Mouse (Mus musculus): ENCODE measurements around the gene Arpc4.
"Not testable (repeated sequence)": the region's sequence is repeated elsewhere in the genome, so short reads cannot be mapped to it uniquely, and the experiment has no call there.

The Arpc4 gene

GRCm38 (mm10) chr6:113377496-113378385 lies at the start of gene Arpc4, which contains the start of gene Tada3:
TSS of gene Arpc4 (plus strand) at chr6:113378115.
TSS of gene Tada3 (minus strand) at chr6:113377883.
- peak; percentile 96 for DNase-seq (ENCODE audit: low read depth, low spot score)

DNA sequence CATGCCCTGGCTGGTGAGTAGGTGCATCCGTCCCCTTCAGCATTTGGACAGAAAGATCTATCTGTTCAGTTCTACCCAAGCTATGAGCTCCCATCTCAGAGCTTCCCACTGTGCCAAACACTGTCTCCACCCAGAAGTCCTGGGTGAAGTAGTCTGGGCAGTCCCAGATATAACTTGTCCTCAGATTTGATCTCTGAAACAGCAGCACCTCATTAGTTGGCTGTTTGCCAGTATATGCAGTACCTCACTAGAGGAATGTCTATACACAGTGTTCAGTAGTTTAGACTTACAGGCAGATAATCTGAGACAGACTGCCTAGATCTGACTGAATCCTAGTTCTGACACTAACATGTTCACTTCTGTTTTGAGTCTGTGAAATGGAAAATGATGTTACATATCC lies 48.5 kb upstream of the Arpc4 start:
- no peak for DNase-seq (ENCODE audit: low read depth, low spot score)

DNA sequence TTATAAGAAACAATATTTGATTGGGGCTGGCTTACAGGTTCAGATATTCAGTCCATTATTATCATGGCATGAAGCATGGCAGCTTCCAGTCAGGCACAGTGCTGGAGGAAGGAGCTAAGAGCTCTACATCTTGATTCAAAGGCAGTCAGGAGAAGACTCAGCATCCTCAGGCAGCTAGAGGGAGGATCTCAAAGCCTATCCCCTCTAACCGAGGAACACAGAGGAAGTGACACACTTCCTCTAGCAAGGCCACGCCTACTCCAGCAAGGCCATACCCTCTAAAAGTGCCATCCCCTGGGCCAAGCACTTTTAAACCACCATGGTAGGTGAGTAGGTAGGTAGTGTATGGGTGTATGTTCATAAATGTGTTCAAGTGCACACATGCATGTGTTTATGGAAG lies 47.4 kb upstream of the Arpc4 start:
- no peak for DNase-seq (ENCODE audit: low read depth, low spot score)

- DNase-seq (ENCODE audit: low read depth, low spot score): no peak
Measured at GRCm38 (mm10) chr6:113331721-113332120, 46.2 kb upstream of the Arpc4 start.

- DNase-seq (ENCODE audit: low read depth, low spot score): not testable (repeated sequence)
Measured at GRCm38 (mm10) chr6:113332734-113333133, 45.2 kb upstream of the Arpc4 start.

- peak; percentile 12 for DNase-seq (ENCODE audit: low read depth, low spot score)
Measured at GRCm38 (mm10) chr6:113333137-113333950, 44.6 kb upstream of the Arpc4 start.

DNA sequence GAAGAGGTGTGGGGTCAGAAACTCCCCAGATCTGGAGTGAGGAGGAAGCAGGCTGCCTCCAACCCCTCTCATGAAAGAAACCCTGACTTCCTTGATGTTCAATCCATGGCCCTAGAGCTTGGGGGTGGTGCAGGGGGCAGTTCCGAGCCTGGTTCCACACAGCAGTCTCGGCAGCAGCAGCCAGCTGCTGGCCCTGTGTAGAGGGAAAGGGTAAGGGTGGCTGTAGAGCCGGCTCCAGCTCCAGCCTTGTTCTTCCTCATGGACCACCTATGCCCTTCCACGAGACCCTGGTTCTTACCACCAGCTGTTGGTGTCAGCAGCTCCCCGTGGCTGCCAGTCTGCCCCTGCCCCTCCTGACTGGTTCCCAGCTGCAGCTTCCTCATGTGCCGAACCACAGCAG lies 43.7 kb upstream of the Arpc4 start:
- no peak for DNase-seq (ENCODE audit: low read depth, low spot score)

DNA sequence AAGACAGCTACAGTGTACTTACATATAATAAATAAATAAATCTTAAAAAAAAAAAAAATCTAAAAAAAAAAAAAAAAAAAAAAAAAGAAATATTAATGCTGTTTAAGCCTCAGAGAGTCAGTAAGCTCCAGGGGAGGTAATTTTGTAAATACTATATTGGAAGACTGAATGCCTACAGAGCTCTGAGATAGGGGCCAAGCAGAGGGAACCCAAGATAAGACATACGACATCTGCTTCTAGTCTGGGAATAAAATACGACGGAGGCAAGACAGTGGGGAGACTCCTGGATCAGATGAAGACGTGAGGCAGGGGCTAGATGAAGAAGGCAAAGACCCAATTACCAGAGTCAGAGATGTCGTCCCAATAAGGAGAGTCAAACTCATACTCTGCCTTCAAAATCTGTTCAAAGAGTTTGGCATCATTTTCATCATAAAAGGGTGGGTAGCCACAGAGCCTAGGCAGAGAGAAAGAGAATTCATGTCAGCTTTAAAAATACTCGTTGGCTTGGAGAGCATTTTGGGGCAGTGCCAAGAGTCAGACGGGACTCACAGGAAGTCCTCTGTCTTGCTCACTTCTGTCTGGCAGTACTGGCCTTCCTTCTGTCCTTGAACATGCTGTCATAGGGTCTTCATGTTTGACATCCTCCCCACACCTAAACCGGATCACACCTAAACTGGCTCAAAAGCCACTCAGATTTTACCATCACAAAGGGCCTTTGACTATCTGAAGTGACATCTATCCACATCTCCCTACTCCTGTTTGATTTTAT lies 40.9 kb upstream of the Arpc4 start:
- DNase-seq (ENCODE audit: low read depth, low spot score): no peak

DNA sequence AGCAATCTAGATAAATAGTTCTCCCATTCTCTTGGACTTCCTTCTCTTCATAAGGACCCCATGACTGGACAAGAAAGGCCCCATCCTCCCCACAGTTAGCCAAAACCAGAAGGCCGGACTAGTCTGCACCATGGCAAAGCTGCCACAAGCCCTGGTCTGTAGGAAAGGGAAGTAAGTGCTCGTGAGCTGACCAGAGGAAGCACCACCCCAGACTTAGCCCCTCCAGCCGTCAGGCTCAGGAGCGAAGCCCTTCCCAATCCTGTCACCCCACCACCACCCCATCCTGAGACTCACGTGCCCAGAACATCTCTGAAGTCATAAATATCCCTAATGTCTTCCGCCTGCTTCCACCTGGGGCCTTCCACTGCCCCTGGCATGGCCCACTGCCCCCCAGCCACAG lies 36.3 kb upstream of the Arpc4 start:
- no peak for DNase-seq (ENCODE audit: low read depth, low spot score)

DNA sequence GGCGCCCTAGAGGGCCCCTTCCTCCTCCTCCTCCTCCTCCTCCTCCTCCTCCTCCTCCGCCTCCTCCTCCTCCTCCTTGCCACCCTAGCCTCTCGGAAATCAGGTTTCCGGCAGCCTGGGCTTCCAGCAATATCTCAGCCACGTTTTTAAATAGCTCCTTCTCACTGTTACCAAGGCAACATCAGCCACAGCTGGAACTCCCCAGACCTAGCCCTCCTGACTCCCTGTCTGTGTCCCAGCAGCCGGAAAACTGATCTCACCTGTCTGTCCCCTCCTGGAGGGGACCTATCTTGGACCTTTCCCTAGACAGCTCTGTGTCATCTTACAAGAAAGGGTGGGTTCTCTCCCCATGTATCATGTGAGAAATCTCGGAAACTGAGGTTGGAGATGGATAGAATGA lies 35.6 kb upstream of the Arpc4 start:
- no peak for DNase-seq (ENCODE audit: low read depth, low spot score)

DNA sequence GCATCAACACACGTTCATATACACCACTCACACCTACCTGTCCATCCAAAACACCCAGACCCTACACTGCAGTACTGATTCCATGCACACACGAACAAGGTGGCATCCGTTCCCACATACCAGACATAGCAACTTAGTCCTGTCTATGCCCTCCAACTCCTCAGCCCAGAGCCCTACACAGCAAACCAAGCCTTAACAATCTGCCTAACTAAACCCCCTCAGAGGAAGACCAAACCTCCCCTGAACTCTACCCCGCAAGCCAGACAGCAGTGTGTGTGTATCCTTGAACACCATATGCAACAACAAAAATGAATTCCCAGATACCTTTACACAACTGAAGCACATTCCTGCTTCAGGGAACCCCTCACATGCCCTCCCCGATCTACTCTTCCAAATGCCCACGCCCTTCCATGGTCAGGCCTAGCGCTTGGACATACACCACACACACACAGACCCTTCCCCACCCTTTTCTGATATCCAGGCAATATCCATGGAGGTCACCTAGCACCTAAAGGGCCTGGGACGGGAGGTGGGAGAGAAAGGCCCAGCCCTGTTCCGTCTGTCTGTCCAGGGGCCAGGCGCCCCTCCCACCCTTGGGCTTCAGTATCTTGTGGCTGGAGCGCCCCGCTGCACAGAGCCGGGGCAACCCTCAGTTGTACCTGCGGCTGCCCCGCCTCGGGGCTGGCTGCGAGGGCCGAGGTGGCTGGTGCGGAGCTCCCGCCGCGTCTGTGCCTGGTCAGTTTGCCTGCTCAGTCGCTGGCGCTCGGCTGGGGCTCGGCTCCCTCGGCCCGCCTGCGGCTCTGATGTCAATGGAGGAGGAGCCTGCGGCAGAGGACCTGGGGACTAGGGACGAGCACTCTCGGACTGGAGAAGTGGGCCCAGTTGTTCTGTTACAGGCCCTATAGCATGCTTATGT lies 34.5 kb upstream of the Arpc4 start, which contains the start of gene Camk1:
Camk1 (minus strand) TSS at position 808 of the 916 bp plus-strand sequence.
- peak; percentile 58 for DNase-seq (ENCODE audit: low read depth, low spot score)

DNA sequence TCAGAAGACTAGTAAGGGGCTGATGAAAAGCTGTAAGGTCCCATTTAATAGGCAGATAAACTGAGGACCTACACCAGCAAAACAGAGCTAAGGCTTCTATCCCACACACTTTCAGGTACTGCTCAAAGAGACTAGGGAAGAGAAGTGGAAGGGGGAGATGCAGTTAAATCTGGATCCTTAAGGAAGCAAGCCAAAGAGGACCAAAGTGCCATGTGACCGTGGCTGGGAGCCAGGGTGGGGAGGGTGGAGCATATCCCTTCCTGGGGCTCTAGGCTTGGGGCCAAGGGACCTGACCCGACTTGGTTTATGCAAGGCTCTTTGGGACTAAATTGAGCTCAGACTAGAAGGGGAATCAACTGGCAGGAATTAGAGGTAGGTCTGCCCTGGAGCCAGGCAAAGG lies 33.6 kb upstream of the Arpc4 start:
- no peak for DNase-seq (ENCODE audit: low read depth, low spot score)

DNA sequence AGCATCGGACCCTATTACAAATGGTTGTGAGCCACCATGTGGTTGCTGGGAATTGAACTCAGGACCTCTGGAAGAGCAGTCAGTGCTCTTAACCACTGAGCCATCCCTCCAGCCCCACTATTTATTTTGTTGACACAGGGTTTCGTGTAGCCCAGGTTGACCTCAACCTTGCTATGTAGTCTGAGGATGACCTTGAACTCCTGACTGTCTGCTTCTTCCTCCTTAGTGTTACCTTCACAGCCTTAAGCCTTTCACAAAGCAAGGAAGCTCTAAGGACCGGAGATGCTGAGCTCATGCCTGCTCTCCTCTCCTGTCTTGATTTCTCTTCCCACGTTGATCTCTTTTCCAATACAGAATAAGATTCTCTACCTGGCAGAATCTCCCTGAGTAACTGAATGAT lies 31.0 kb upstream of the Arpc4 start:
- no peak for DNase-seq (ENCODE audit: low read depth, low spot score)

- no peak for DNase-seq (ENCODE audit: low read depth, low spot score)
Measured at GRCm38 (mm10) chr6:113350538-113350937, 27.4 kb upstream of the Arpc4 start.

GRCm38 (mm10) chr6:113351161-113351560 lies 26.8 kb upstream of the Arpc4 start:
- no peak for DNase-seq (ENCODE audit: low read depth, low spot score)

DNA sequence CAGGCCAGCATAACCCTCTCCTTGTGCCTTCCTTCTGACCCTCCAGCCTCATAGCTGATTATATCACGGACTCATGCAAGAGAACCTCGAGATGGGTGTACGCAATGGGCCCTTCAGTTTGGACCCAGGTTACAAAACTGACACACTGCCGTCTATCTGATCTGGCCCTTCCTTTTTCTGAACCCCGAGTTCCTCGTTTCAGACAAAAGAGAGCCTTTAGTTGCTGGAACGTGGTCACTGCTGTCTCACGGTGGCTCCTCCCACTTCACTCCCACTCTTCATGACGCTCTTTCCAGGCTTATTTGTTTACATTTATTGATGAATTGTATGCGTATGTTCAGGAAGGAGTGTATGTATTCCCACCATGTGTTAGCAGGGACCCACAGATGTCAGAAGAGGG lies 26.3 kb upstream of the Arpc4 start:
- DNase-seq (ENCODE audit: low read depth, low spot score): no peak

GRCm38 (mm10) chr6:113352820-113353219 lies 25.1 kb upstream of the Arpc4 start:
- DNase-seq (ENCODE audit: low read depth, low spot score): no peak

DNA sequence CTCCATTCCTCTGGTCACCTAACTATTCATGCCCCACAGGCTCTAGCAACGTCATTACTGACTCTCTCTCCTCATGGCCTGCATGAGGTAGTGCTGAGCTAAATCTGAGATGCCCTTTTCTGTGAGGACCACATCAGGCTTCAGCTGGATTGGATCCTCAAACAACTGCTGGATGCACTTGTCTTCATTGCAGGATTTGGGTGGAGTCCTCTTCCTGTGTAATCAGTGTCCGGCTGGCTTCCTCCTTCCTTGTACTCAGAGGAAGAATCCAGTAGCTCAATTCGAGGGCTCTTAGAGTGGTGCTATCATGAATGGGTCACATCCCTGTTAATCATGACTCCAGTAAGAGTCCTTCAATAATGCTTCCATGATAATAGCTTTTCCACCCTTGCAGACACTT lies 24.2 kb upstream of the Arpc4 start:
- no peak for DNase-seq (ENCODE audit: low read depth, low spot score)

GRCm38 (mm10) chr6:113361476-113361875 lies 16.4 kb upstream of the Arpc4 start:
- no peak for DNase-seq (ENCODE audit: low read depth, low spot score)

- no peak for DNase-seq (ENCODE audit: low read depth, low spot score)
Measured at GRCm38 (mm10) chr6:113362241-113362640, 15.7 kb upstream of the Arpc4 start.
